Mouse (Mus musculus): ENCODE measurements around the gene Rufy1.

The Rufy1 gene

GRCm38 (mm10) chr11:50421934-50422780 lies 8.8 kb downstream of the Rufy1 start:
- peak; percentile 66 to 78 for DNase-seq

- DNase-seq: no peak
Observed at GRCm38 (mm10) chr11:50421461-50421860, 9.5 kb downstream of the Rufy1 start.

DNA sequence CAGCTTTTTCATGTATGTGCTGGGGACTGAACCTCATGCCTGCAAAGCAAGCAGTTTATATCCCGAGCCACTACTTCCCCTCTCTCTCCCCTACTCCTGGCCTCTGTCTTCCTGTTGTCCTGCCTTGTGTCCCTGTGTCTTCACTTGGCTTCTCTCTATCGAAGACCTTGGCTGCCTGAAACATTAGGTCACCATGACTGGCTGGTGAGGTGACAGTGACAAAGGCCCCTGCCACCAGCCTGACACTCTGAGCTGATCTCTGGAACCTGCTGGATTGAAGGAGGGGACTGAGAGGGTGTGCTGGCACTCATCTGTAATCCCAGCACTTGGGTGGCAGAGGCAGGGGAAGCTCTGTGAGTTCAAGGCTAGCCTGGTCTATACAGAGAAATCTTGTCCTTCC lies 13.1 kb downstream of the Rufy1 start:
- DNase-seq: no peak

DNA sequence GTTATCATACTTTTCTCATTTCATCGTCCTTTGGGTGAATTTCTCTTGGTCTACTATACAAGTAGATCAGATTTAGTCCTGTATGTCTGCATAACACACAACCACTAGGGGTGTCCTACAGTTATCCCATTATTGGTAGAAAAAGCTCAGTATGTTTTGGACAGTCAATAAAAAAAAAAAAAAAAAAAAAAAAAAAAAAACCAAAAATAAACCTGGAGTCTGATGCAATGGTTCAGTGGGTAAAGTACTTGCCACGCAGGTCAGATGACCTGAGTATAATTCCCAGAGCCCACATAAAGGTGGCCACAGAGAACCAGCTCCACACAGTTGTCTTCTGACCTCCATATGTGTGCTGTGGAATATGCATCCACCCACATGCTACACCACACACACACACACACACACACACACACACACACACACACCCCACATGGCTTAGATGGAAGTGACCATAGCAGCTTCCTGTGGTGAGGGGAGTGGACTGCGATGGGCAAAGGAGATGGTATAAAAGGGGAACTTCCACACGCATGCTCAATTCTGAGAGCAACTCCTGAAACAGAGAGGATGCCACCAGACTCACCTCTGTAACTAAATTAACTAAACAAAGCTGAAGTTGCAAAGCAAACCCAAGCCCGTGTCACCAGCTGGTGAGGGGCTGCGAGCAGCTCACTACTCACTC lies 15.2 kb downstream of the Rufy1 start:
- DNase-seq: no peak

DNA sequence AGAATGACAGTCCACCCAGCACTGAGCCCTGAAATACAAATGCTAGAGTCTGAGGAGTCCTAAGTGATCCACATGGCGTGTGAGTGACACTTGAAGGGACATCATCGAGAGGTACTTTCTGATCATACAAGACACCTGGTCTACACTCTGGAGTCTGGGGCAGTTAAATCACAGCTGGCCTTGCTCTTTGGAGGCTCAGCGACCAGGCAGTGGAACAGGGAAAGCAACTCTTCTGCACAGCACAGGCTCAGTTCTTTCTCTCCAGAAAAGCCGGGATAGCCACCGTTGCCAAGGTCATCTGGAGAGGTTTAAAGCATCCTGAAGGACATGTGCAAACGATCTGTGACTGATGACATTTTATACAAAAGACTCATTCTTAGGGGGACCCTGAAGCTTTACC lies 23.7 kb downstream of the Rufy1 start:
- no peak for DNase-seq

DNA sequence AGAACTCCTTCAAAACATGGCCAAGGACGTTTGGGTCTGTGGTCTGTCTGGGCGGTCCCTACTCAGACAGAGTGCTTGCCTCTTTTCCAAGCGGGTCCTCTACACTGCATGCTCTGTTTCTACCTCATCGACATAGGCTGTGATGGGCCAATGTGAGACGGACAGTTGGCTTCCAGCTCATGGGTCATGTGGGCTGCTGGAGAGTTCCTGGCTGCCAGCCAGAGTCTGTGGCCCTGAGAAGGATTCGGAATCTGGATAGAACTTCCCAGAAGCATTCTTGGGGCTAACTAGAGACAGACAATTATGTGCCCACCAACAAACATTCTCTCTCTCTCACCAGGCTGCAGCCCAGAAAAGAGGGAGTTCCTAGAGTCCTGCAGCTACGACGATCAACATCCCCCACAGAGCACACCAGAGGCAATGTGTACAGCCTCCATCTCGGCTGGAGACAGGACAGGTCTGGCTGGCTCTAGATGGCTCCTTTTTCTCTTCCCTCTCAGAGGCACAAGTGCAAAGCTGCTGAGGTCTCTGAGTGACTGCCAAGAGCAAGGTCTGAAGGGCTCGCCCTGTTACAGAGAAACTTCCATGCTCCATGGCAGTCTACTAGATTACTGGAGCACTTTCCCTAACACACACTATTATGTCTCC lies 27.4 kb downstream of the Rufy1 start:
- DNase-seq: peak; percentile 72 to 76

DNA sequence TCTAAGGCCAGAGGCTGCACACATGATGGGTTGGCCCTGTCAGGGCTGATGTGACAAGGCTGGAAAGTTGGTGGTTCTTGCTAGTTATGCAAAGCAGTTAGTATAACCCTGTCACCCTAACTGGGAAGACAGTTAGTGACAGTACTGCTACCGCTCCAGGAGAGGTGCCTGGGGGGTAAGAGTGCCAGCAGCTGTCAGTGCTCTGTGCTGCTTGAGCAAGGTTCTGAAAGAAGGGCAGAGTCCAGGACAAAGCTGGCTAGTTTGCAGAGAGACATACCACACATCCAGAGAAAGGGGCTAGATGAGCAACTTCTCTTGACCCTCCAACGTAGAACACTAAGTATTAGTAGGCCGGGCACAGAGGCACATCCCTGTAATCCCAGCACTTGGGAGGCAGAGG lies 28.4 kb downstream of the Rufy1 start:
- no peak for DNase-seq

DNA sequence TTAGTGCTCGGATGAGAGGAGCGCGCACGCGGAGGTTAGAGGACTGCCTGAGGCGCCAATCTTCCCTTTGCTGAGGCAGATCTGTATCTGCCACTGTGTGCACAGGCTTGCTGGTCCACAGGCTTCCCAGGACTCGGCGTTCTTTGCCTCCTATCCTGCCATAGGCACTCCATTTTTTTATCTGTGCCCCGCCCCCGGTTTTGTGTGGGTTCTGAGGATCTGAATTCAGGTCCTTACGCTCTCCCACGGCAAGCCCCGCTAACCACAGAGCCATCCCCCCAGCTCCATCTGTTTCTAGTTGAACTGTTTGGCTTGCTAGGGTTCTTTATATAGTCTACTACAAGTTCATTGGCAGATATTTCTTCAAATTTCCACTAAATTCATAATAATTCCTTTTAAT lies 32.1 kb downstream of the Rufy1 start:
- DNase-seq: no peak

DNA sequence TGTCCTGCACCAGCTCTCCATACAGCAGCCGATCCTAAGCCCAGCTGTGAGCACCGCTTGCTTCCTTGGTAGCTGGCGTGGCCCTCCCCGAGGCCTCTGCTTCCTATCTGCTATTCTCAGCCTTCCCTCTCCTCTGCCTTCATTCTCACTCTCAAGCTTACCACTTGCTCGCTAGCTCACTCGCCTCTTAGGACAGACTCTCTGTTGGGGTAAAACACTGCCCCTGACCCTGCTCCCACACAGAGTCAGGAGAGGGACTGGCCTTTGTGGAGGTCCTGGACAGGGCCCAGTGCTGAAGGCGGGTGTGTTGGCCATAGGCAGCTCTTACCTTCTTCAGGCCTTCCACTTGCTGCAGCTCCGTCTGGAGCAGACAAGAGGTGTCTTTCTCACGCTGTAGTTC lies 33.6 kb downstream of the Rufy1 start:
- DNase-seq: no peak

- no peak for DNase-seq
Observed at GRCm38 (mm10) chr11:50396766-50397307, 34.1 kb downstream of the Rufy1 start.

DNA sequence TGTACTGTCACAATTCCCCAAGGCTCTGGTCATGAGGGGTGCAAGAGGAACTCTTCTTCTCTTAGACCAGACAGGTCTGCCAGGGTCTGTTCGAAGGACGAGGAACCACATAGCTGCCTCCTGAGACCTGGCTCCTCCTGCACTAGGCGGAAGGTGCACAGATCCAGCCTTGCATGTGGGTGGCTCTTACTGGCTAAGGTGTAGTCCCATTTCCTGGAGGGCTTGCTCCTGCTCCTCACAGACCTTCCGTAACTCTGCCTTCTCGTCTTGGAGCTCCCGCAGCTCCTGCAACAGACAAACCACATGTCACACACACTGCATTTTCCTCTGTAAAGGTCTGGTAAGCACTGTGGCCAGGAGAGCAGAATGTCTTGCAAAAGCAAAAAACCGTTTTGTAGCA lies 36.2 kb downstream of the Rufy1 start:
- DNase-seq: no peak

- no peak for DNase-seq
Observed at GRCm38 (mm10) chr11:50393306-50393705, 37.6 kb downstream of the Rufy1 start.

DNA sequence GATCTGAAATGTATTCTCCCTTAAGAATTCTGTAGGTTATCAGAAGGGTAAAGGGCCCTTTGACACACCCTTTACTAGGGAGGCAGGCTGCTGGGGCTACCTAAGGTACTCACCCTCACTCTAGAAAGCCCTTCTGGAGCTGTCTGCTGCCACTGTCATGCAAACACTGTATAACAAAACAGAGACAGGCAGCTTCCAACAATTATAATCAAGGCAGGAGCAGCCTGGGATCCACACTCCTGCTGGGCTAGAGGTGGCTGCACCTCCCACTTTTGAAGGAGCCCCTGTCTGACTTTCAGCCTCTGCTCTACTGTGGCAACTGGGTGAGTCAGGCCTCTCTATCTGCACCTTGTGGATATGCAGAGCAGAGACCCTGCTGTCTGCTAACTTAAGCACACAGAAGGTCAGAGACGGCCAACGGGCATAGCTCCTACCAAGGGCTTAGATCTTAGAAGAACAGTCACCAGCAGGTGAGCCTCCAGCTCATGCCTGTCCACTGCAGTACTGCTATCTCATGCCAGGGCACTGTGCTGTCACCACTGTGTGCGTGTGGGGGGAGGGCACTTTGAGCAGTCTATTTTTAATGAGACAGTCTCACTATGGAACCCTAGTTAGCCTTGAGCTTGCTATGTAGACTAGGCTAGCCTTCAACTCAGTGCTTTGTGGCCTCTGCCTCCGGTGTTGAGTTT lies 39.5 kb downstream of the Rufy1 start:
- no peak for DNase-seq

DNA sequence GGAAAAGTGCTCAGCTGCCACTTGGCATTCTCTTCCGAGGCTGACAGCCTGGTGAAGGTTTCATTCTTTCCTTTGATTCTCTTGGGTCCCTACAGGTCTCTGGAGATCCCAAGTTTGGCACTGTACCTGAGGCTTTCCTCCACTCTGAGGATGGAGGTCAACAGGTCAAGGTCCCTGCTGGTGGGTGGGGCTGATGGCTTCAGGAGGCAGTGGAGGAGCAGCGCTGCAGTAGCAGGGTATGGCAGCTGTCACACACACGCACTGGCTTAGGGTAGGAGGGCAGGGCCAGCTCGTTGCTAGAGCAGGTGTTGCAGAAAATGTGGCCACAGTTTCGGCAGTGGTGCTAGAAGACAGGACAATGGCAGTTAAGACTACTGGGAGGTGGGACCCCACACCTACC lies 41.3 kb downstream of the Rufy1 start:
- no peak for DNase-seq

DNA sequence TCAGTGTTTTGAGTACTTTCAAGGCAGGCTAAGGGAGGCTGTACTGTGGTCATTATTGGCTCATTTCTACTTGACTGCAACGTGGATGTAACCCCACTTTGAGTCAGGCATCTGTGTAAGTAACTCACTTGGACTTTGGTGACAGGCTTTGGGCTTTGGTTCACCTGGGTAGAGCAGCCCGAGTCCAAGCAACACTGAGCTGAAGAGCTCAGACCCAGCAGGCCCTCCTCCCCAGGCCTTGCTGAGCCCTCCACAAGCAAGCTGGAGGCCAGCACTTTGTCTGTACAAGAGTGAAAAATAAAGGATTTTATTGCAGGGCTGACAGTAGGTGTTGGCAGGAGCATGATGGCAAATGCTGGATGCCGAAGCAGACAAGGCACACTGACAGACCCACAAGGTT lies 41.9 kb downstream of the Rufy1 start:
- DNase-seq: no peak

GRCm38 (mm10) chr11:50388217-50388929 lies 42.6 kb downstream of the Rufy1 start:
- DNase-seq: no peak

DNA sequence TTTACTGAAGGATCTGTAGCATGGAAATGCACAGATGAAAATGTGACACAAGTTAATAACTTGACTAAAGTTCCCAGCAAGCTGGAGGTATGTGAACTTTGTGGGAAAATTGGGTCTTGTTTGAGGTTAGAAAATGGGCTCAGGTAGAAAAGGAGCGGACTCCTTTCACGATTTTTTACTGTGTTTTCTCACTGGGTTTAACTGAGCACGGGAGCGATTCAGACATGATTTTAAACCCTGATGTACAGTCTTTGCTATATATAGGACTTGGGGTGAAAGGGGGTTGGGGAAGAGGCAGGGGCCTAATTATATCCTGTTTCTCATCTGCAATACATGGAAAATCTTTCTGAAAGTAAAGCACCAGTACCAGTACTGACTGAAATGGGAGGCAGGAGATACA lies 43.2 kb downstream of the Rufy1 start:
- DNase-seq: no peak

DNA sequence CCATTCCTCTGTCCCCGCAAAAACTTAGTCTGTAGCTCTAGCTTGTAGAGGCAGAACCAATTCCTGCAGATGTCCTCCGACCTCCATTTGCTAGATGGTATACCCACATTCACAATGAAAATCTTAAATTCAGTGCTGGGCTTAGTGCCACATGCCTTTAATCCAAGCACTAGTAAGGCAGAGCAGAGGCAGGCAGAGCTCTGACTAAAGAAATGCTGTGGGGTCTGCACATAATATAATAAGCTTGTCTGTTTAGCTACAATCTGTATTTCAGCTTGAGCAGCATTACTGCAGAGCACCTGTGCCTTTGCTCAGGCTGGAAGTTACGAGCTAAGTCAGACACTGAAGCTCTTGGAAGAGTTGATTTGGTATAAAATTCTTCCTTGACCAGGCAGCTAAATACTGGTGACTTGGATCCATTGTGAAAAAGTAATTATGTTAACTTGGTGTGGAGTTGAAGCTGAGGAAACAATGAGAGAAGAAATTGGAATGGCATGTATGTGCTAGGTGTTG lies 43.7 kb downstream of the Rufy1 start:
- DNase-seq: no peak

GRCm38 (mm10) chr11:50381311-50381710 lies 49.6 kb downstream of the Rufy1 start:
- peak in 1 of 2 experiments; percentile 33 for DNase-seq

DNA sequence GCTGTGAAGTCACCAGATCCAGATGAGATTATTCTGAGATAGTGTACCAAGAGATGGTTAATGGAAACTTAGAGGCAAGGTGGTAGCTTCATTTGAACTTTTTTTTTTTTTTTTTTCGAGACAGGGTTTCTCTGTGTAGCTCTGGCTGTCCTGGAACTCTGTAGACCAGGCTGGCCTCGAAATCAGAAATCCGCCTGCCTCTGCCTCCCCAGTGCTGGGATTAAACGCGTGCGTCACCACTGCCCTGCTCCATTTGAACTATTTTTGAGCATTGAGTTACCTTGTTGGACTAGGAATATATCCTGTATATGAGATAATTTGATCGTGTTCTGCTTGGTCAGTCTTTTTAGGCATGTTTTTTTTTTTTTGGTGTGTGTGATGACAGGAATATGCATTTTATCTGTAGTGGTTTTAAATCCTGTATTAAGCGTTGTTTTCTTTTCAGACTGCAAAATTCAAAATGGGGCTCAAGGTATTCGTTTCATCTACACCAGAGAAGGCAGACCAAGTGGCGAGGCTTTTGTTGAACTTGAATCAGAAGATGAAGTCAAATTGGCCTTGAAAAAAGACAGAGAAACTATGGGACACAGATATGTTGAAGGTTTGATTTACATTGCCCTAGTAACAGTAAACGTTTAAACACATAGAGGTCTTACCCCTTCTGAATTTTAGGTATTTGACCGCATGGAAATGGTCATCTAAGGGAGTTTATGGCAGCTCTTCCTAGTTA lies 51.7 kb downstream of the Rufy1 start:
- no peak for DNase-seq

Data from cerebellum, postnatal 14 days (tissue).